Mouse (Mus musculus) intestine, embryonic 14.5 days (tissue): ENCODE measurements around the gene Lamtor3. TPM values are rescaled to one million over a fixed set of nuclear protein-coding genes. Genes with fewer than 3 reads are reported as not detected.

Experiments
- ATAC-seq: fragments of 200-750 bp; cut with Nextera tagmentation; replicated peaks from 2 replicates; pipeline ENCODE4 v1.8.0; 2017; ENCODE audit warnings: low read depth, moderate number of reproducible peaks, moderate TSS enrichment, moderate library complexity; ENCODE audit not compliant: low FRiP score, low TSS enrichment
- DNase-seq: peaks from one replicate; pipeline ENCODE4 v3.0.0-alpha.2; 2018; ENCODE audit warnings: low spot score
- H3K27ac ChIP-seq: fragments of 300-500 bp; sonication (generic); 2 replicates; pipeline ENCODE4 v1.5.1; 2014; ENCODE audit warnings: low read depth, mild to moderate bottlenecking, control low read depth
- H3K27me3 ChIP-seq: fragments of 300-500 bp; sonication (generic); replicated peaks from 2 replicates; pipeline ENCODE4 v1.6.1; 2014; ENCODE audit warnings: low read length, control low read depth; ENCODE audit not compliant: control insufficient read depth, insufficient read depth
- H3K36me3 ChIP-seq: fragments of 300-500 bp; sonication (generic); 2 replicates; pipeline ENCODE4 v1.6.1; 2014; ENCODE audit warnings: low read length, control low read depth; ENCODE audit not compliant: control insufficient read depth, insufficient read depth
- H3K4me1 ChIP-seq: fragments of 300-500 bp; sonication (generic); replicated peaks from 2 replicates; pipeline ENCODE4 v1.6.1; 2014; ENCODE audit warnings: low read length, control low read depth, mixed read lengths; ENCODE audit not compliant: control insufficient read depth, insufficient read depth
- H3K4me2 ChIP-seq: fragments of 300-500 bp; sonication (generic); 2 replicates; pipeline ENCODE4 v1.6.1; 2014; ENCODE audit warnings: low read length
- H3K4me3 ChIP-seq: fragments of 300-500 bp; sonication (generic); 2 replicates; pipeline ENCODE4 v1.5.1; 2014; ENCODE audit warnings: low read depth, low read length, control low read depth, mixed read lengths
- H3K9ac ChIP-seq: fragments of 300-500 bp; sonication (generic); 2 replicates; pipeline ENCODE4 v1.6.1; 2014; ENCODE audit warnings: mild to moderate bottlenecking, low read length
- H3K9me3 ChIP-seq: fragments of 300-500 bp; sonication (generic); 2 replicates; pipeline ENCODE4 v1.6.1; 2016; ENCODE audit warnings: low read length, control low read depth; ENCODE audit not compliant: control insufficient read depth
- WGBS: fragments of 180-500 bp; shearing (Covaris S2); extraction: QIAGEN DNeasy Blood & Tissue Kit; methylation state at CpG from one replicate; pipeline ENCODE4 v1.1.7; 2014; 5-methylcytosine and 5-hydroxymethylcytosine counted together
- polyA plus RNA-seq: library from polyadenylated mRNA; unstranded; fragments of >200 nt; fragmentation: Nextera tagmentation; extraction: Ambion mirVana; gene quantifications from 2 replicates; pipeline ENCODE4 v1.2.1, GENCODE M21; 2014

Gene Lamtor3
- polyA plus RNA-seq, 1 experiment from 2014 or later = 110 TPM

GRCm38 (mm10) chr3:137974306-137974705, 56.0 kb downstream of the Lamtor3 start:
- no peak overlapping the region for H3K27ac ChIP-seq
- ATAC-seq (no peak), DNase-seq (no peak)
- H3K27me3 ChIP-seq = no peaks in the 10 kb centered on the region
- no peak overlapping the region for H3K4me2 ChIP-seq
- H3K4me3 ChIP-seq = no peak overlapping the region
- no peak overlapping the region for H3K9ac ChIP-seq
- no peaks in the 10 kb centered on the region for H3K9me3 ChIP-seq
- H3K4me1 ChIP-seq = 0 out of 2 replicates have a peak, but pooled peaks cover 3% of the 10 kb centered on the region
- 79% methylated on average over 8 of the region's 8 CpGs for WGBS
- no peaks in the 10 kb centered on the region for H3K36me3 ChIP-seq

- no peaks in the 10 kb centered on the region for H3K9me3 ChIP-seq
- H3K4me2 ChIP-seq = no peak overlapping the region
- DNase-seq = no peak
- no peaks in the 10 kb centered on the region for H3K27me3 ChIP-seq
- H3K27ac ChIP-seq = no peak overlapping the region
- H3K4me3 ChIP-seq = no peak overlapping the region
- peaks cover 6% of the 10 kb centered on the region; the same call in 1 of the 2 replicates for H3K4me1 ChIP-seq
- WGBS = 84% methylated on average over 7 of the region's 7 CpGs
- H3K9ac ChIP-seq = no peak overlapping the region
- H3K36me3 ChIP-seq = no peaks in the 10 kb centered on the region
- no peak for ATAC-seq
Measured at GRCm38 (mm10) chr3:137975435-137975834, 57.1 kb downstream of the Lamtor3 start.

GRCm38 (mm10) chr3:137975856-137976423, 57.6 kb downstream of the Lamtor3 start:
- H3K4me1 ChIP-seq = peaks cover 10% of the 10 kb centered on the region; the same call in 1 of the 2 replicates
- H3K9ac ChIP-seq = no peak overlapping the region
- ATAC-seq (no peak), DNase-seq (no peak)
- H3K9me3 ChIP-seq = no peaks in the 10 kb centered on the region
- H3K36me3 ChIP-seq = no peaks in the 10 kb centered on the region
- no peak overlapping the region for H3K4me3 ChIP-seq
- no peaks in the 10 kb centered on the region for H3K27me3 ChIP-seq
- WGBS = 89% methylated on average over 17 of the region's 17 CpGs
- H3K27ac ChIP-seq = no peak overlapping the region
- no peak overlapping the region for H3K4me2 ChIP-seq

- no peak for ATAC-seq
- H3K27me3 ChIP-seq = no peaks in the 10 kb centered on the region
- H3K36me3 ChIP-seq = no peaks in the 10 kb centered on the region
- no peak overlapping the region for H3K4me2 ChIP-seq
- peaks cover 10% of the 10 kb centered on the region; the same call in 1 of the 2 replicates for H3K4me1 ChIP-seq
- no peak overlapping the region for H3K9ac ChIP-seq
- no peaks in the 10 kb centered on the region for H3K9me3 ChIP-seq
- no peak overlapping the region for H3K27ac ChIP-seq
- no peak overlapping the region for H3K4me3 ChIP-seq
- 55% methylated on average over 9 of the region's 9 CpGs for WGBS
- DNase-seq = no peak
Measured at GRCm38 (mm10) chr3:137976943-137977628, 58.8 kb downstream of the Lamtor3 start.

GRCm38 (mm10) chr3:137977629-137978041, 59.3 kb downstream of the Lamtor3 start:
- Histone ChIP-seq H3K9me3 (no peaks in the 10 kb centered on the region), H3K9ac (no peak overlapping the region), H3K4me2 (no peak overlapping the region), H3K4me1 (peaks cover 10% of the 10 kb centered on the region; the same call in 1 of the 2 replicates), H3K27me3 (no peaks in the 10 kb centered on the region), H3K36me3 (no peaks in the 10 kb centered on the region), H3K27ac (no peak overlapping the region), H3K4me3 (no peak overlapping the region)
- WGBS = 55% methylated on average over 6 of the region's 6 CpGs
- DNase-seq = no peak
- no peak for ATAC-seq

- H3K9me3 ChIP-seq = no peaks in the 10 kb centered on the region
- ATAC-seq = no peak
- peaks cover 10% of the 10 kb centered on the region; the same call in 1 of the 2 replicates for H3K4me1 ChIP-seq
- no peak overlapping the region for H3K4me3 ChIP-seq
- DNase-seq = no peak
- WGBS = 69% methylated on average over 5 of the region's 5 CpGs
- no peak overlapping the region for H3K27ac ChIP-seq
- H3K27me3 ChIP-seq = no peaks in the 10 kb centered on the region
- H3K9ac ChIP-seq = no peak overlapping the region
- H3K36me3 ChIP-seq = no peaks in the 10 kb centered on the region
- H3K4me2 ChIP-seq = no peak overlapping the region
Measured at GRCm38 (mm10) chr3:137978233-137978632, 59.9 kb downstream of the Lamtor3 start.

Other genes with a start within 250 kb of the Lamtor3 start
- gene Gm21962, start 247.0 kb upstream of the Lamtor3 start, polyA plus RNA-seq = not detected in 2 replicates
- gene H2afz, start 54.0 kb upstream of the Lamtor3 start, polyA plus RNA-seq = 1,744 and 1,778 TPM in 2 replicates
- 9.8 and 10.0 TPM in 2 replicates for gene Dnajb14, start 50.8 kb upstream of the Lamtor3 start, polyA plus RNA-seq
- gene Dapp1, start 63.0 kb downstream of the Lamtor3 start, polyA plus RNA-seq = 14.4 and 14.5 TPM in 2 replicates
- gene 1110002E22Rik, start 146.5 kb downstream of the Lamtor3 start, polyA plus RNA-seq = 0.07 and 0.13 TPM in 2 replicates
- gene Gm5105, start 148.9 kb downstream of the Lamtor3 start, polyA plus RNA-seq = 0.19 and 0.31 TPM in 2 replicates
- gene Trmt10a, start 224.9 kb downstream of the Lamtor3 start, polyA plus RNA-seq = 11.8 and 13.6 TPM in 2 replicates
- 45.3 and 58.6 TPM in 2 replicates for gene Mttp, start 226.5 kb downstream of the Lamtor3 start, polyA plus RNA-seq